ENCODE assay signal across 8 mouse cellular contexts in the genomic region with DNA sequence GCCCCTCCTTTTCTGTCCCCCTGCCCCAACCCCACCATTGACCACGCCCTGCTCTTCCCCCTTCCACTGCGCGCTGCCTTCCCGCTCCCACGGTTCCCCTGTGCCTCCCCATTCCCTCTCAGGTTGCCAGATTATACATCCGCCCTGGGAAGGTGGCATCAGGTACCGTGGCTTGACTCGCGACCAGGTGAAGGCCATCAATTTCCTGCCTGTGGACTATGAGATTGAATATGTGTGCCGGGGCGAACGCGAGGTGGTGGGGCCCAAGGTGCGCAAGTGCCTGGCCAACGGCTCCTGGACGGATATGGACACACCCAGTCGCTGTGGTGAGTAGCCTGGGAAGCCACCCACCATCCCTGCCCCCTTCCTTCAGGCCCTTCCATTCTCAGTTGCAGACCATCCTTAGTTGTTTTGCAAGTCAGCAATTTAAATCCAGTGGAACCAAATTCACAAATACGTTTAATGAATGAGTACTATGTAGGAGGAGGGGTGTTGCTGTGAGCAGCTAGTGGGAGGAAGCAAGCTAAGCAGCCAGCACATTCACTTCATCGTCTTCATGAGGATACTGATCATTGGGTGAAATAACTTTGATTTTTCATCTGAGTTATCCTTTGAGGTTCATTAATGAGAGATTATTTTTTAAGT. TPM values are rescaled to one million over a fixed set of nuclear protein-coding genes. Genes with fewer than 3 reads are reported as not detected.
A peak's percentile ranks its signal among the peaks of the same experiment; 100 is the strongest.
DNase-seq lines count a peak whose midpoint lies in the region; ATAC-seq and TF ChIP-seq lines count a peak whose summit lies in the region.

No protein-coding gene starts in this region.

- H3K9me3 ChIP-seq in lung, embryonic 16.5 days (ENCODE audit: control insufficient read depth, low read length) = no peaks in the 10 kb centered on the region
- H3K9me3 ChIP-seq in intestine, embryonic 15.5 days = no peaks in the 10 kb centered on the region
- H3K9me3 ChIP-seq in stomach, embryonic 14.5 days (ENCODE audit: control insufficient read depth, low read depth, low read length) = no peaks in the 10 kb centered on the region

- H3K36me3 ChIP-seq in lung, embryonic 16.5 days (ENCODE audit: control insufficient read depth, insufficient read depth, low read length) = no peaks in the 10 kb centered on the region
- no peaks in the 10 kb centered on the region for H3K36me3 ChIP-seq in intestine, embryonic 15.5 days
- H3K36me3 ChIP-seq in stomach, embryonic 14.5 days (ENCODE audit: control insufficient read depth, insufficient read depth, low read length) = no peaks in the 10 kb centered on the region

- H3K4me2 ChIP-seq in lung, embryonic 16.5 days (ENCODE audit: low read depth, low read length) = peak overlapping the region; percentile 96
- H3K4me2 ChIP-seq in intestine, embryonic 15.5 days (replicated peaks) = peak overlapping the region; percentile 93
- peak overlapping the region; percentile 88 for H3K4me2 ChIP-seq in stomach, embryonic 14.5 days (replicated peaks; ENCODE audit: low read depth, low read length)

- no peak for TF ChIP-seq CTCF in lung, adult 2 months (IDR thresholded peaks at IDR 0.05; ENCODE audit: insufficient read depth, low read length)
- TF ChIP-seq CTCF in cortical plate, adult 2 months (IDR thresholded peaks at IDR 0.05; ENCODE audit: extremely low read depth, insufficient read depth, low read length) = no peak

- H3K9ac ChIP-seq in lung, embryonic 16.5 days (ENCODE audit: low read length) = no peak overlapping the region
- H3K9ac ChIP-seq in intestine, embryonic 15.5 days = peak overlapping the region; percentile 90; the same call in 1 of the 2 replicates
- no peak overlapping the region for H3K9ac ChIP-seq in stomach, embryonic 14.5 days (replicated peaks; ENCODE audit: low read depth, low read length)

- H3K27ac ChIP-seq in lung, embryonic 16.5 days (ENCODE audit: low read length) = no peak overlapping the region
- no peak overlapping the region for H3K27ac ChIP-seq in cortical plate, adult 2 months (ENCODE audit: insufficient read depth, low read length)
- H3K27ac ChIP-seq in intestine, embryonic 15.5 days = no peak overlapping the region
- H3K27ac ChIP-seq in stomach, embryonic 14.5 days (ENCODE audit: low read length) = no peak overlapping the region

- no peak overlapping the region; the same call in 1 of the 2 replicates for H3K4me3 ChIP-seq in lung, embryonic 16.5 days (ENCODE audit: low read length)
- H3K4me3 ChIP-seq in lung, adult 2 months (replicated peaks; ENCODE audit: extremely low read depth, low read depth, low read length) = no peak overlapping the region
- peak overlapping the region; percentile 87 for H3K4me3 ChIP-seq in cortical plate, adult 2 months (ENCODE audit: insufficient read depth, low read length)
- H3K4me3 ChIP-seq in intestine, embryonic 15.5 days (replicated peaks) = peak overlapping the region; percentile 82
- H3K4me3 ChIP-seq in stomach, embryonic 14.5 days (ENCODE audit: low read depth, low read length) = peak overlapping the region; percentile 79

- no peak for DNase-seq in lung, adult 2 months
- no peak for DNase-seq in layer of hippocampus, postnatal 14 days (ENCODE audit: low spot score in 2 of 2)
- DNase-seq in gastrocnemius, adult 18-20 months (ENCODE audit: low spot score) = no peak

- H3K27me3 ChIP-seq in lung, embryonic 16.5 days (ENCODE audit: control insufficient read depth, insufficient read depth, low read depth, low read length) = peaks cover 6% of the 10 kb centered on the region; the same call in 1 of the 2 replicates
- no peaks in the 10 kb centered on the region for H3K27me3 ChIP-seq in intestine, embryonic 15.5 days (replicated peaks)
- H3K27me3 ChIP-seq in stomach, embryonic 14.5 days (ENCODE audit: control insufficient read depth, insufficient read depth, low read length) = no peaks in the 10 kb centered on the region

- TF ChIP-seq POLR2A in lung, adult 2 months (IDR thresholded peaks at IDR 0.05; ENCODE audit: borderline replicate concordance, extremely low read depth, low read depth, low read length) = no peak
- TF ChIP-seq POLR2A in cortical plate, adult 2 months (IDR thresholded peaks at IDR 0.05; ENCODE audit: extremely low read depth, insufficient read depth, low read length) = no peak

- H3K4me1 ChIP-seq in lung, embryonic 16.5 days (replicated peaks; ENCODE audit: control insufficient read depth, insufficient read depth, low read length) = peaks cover 26% of the 10 kb centered on the region
- H3K4me1 ChIP-seq in lung, adult 2 months (ENCODE audit: control insufficient read depth, insufficient read depth, low read length) = peaks cover 8% of the 10 kb centered on the region; the same call in 1 of the 2 replicates
- peaks cover 3% of the 10 kb centered on the region; the same call in 1 of the 2 replicates for H3K4me1 ChIP-seq in cortical plate, adult 2 months (ENCODE audit: control insufficient read depth, insufficient read depth, low read length)
- H3K4me1 ChIP-seq in intestine, embryonic 15.5 days (replicated peaks) = peaks cover 31% of the 10 kb centered on the region
- H3K4me1 ChIP-seq in stomach, embryonic 14.5 days (ENCODE audit: control insufficient read depth, insufficient read depth, low read length) = peaks cover 15% of the 10 kb centered on the region

- ATAC-seq in lung, embryonic 16.5 days (ENCODE audit: low read depth) = no peak
- ATAC-seq in intestine, embryonic 15.5 days = no peak
- no peak for ATAC-seq in stomach, embryonic 14.5 days (ENCODE audit: insufficient number of reproducible peaks, insufficient read depth, low FRiP score, low read depth)
- ATAC-seq in megakaryocyte progenitor cell, adult 5-6 weeks (replicated peaks; ENCODE audit: poor library complexity) = no peak

- 24% methylated on average over 19 of the region's 19 CpGs for WGBS in lung, embryonic 16.5 days
- 68% methylated on average over 19 of the region's 19 CpGs for WGBS in lung, adult 2 months
- 26% methylated on average over 19 of the region's 19 CpGs for WGBS in intestine, embryonic 15.5 days
- WGBS in stomach, embryonic 14.5 days = 23% methylated on average over 19 of the region's 19 CpGs

RNA-seq across cellular contexts. Expression of a gene that starts 1.7 kb away (rescaled TPM):
- 5.6 and 7.3 TPM in 2 replicates for polyA plus RNA-seq in lung, embryonic 16.5 days (2015; fragmentation: Nextera tagmentation; extraction: Ambion mirVana)
- polyA plus RNA-seq in lung, adult 2 months (2012; rRNA removed) = 38.0 and 46.1 TPM in 2 replicates
- polyA plus RNA-seq in cortical plate, adult 2 months (2012; rRNA removed) = 481 and 483 TPM in 2 replicates
- polyA plus RNA-seq in intestine, embryonic 15.5 days (2015; fragmentation: Nextera tagmentation; extraction: Ambion mirVana) = 6.0 and 7.6 TPM in 2 replicates
- polyA plus RNA-seq in stomach, embryonic 14.5 days (2014; fragmentation: Nextera tagmentation; extraction: Ambion mirVana) = 14.2 and 15.8 TPM in 2 replicates
- 100 to 1,000 TPM; 609 to 643 TPM for total RNA-seq in layer of hippocampus, postnatal 14 days (2021)
- total RNA-seq in gastrocnemius, adult 18-20 months (2021) = 1 to 10 TPM; 5.5 to 8.2 TPM
- 2.6 and 4.3 TPM in 2 replicates for total RNA-seq in megakaryocyte progenitor cell, adult 5-6 weeks (2015)
- total RNA-seq in megakaryocyte progenitor cell, adult 5-6 weeks (2017) = 0.25 and 0.91 TPM in 2 replicates

RNA-seq across cellular contexts. Expression of a gene that starts 24.3 kb away (rescaled TPM):
- polyA plus RNA-seq in lung, embryonic 16.5 days (2015; fragmentation: Nextera tagmentation; extraction: Ambion mirVana) = 0.11 TPM in 1 of 2 replicates, not detected in the other
- not detected in 2 replicates for polyA plus RNA-seq in lung, adult 2 months (2012; rRNA removed)
- 99.6 and 128 TPM in 2 replicates for polyA plus RNA-seq in cortical plate, adult 2 months (2012; rRNA removed)
- polyA plus RNA-seq in intestine, embryonic 15.5 days (2015; fragmentation: Nextera tagmentation; extraction: Ambion mirVana) = 0.13 and 0.14 TPM in 2 replicates
- polyA plus RNA-seq in stomach, embryonic 14.5 days (2014; fragmentation: Nextera tagmentation; extraction: Ambion mirVana) = 0.19 and 0.20 TPM in 2 replicates
- 10 to 100 TPM; 56.9 to 66.4 TPM for total RNA-seq in layer of hippocampus, postnatal 14 days (2021)
- not detected for total RNA-seq in gastrocnemius, adult 18-20 months (2021)
- not detected in 2 replicates for total RNA-seq in megakaryocyte progenitor cell, adult 5-6 weeks (2015)
- not detected in 2 replicates for total RNA-seq in megakaryocyte progenitor cell, adult 5-6 weeks (2017)

RNA-seq across cellular contexts. Expression of a gene that starts 40.8 kb away (rescaled TPM):
- not detected in 2 replicates for polyA plus RNA-seq in lung, embryonic 16.5 days (2015; fragmentation: Nextera tagmentation; extraction: Ambion mirVana)
- polyA plus RNA-seq in lung, adult 2 months (2012; rRNA removed) = not detected in 2 replicates
- polyA plus RNA-seq in cortical plate, adult 2 months (2012; rRNA removed) = not detected in 2 replicates
- 0.08 TPM in 1 of 2 replicates, not detected in the other for polyA plus RNA-seq in intestine, embryonic 15.5 days (2015; fragmentation: Nextera tagmentation; extraction: Ambion mirVana)
- polyA plus RNA-seq in stomach, embryonic 14.5 days (2014; fragmentation: Nextera tagmentation; extraction: Ambion mirVana) = not detected in 2 replicates
- under 1 TPM in 1 of 2 experiments, not detected in 1; 0.12 TPM for total RNA-seq in layer of hippocampus, postnatal 14 days (2021)
- not detected for total RNA-seq in gastrocnemius, adult 18-20 months (2021)
- not detected in 2 replicates for total RNA-seq in megakaryocyte progenitor cell, adult 5-6 weeks (2015)
- not detected in 2 replicates for total RNA-seq in megakaryocyte progenitor cell, adult 5-6 weeks (2017)

RNA-seq across cellular contexts. Expression of a gene that starts 46.5 kb away (rescaled TPM):
- 70.1 and 73.4 TPM in 2 replicates for polyA plus RNA-seq in lung, embryonic 16.5 days (2015; fragmentation: Nextera tagmentation; extraction: Ambion mirVana)
- 12.8 and 21.6 TPM in 2 replicates for polyA plus RNA-seq in lung, adult 2 months (2012; rRNA removed)
- 25.2 and 29.3 TPM in 2 replicates for polyA plus RNA-seq in cortical plate, adult 2 months (2012; rRNA removed)
- polyA plus RNA-seq in intestine, embryonic 15.5 days (2015; fragmentation: Nextera tagmentation; extraction: Ambion mirVana) = 49.9 and 57.6 TPM in 2 replicates
- 77.8 and 82.1 TPM in 2 replicates for polyA plus RNA-seq in stomach, embryonic 14.5 days (2014; fragmentation: Nextera tagmentation; extraction: Ambion mirVana)
- total RNA-seq in layer of hippocampus, postnatal 14 days (2021) = 10 to 100 TPM; 33.4 to 34.3 TPM
- total RNA-seq in gastrocnemius, adult 18-20 months (2021) = not detected
- total RNA-seq in megakaryocyte progenitor cell, adult 5-6 weeks (2015) = 0.22 TPM in 1 of 2 replicates, not detected in the other
- 0.25 TPM in 1 of 2 replicates, not detected in the other for total RNA-seq in megakaryocyte progenitor cell, adult 5-6 weeks (2017)

RNA-seq across cellular contexts. Expression of a gene that starts 50.6 kb away (rescaled TPM):
- not detected in 2 replicates for polyA plus RNA-seq in lung, embryonic 16.5 days (2015; fragmentation: Nextera tagmentation; extraction: Ambion mirVana)
- not detected in 2 replicates for polyA plus RNA-seq in lung, adult 2 months (2012; rRNA removed)
- polyA plus RNA-seq in cortical plate, adult 2 months (2012; rRNA removed) = not detected in 2 replicates
- not detected in 2 replicates for polyA plus RNA-seq in intestine, embryonic 15.5 days (2015; fragmentation: Nextera tagmentation; extraction: Ambion mirVana)
- polyA plus RNA-seq in stomach, embryonic 14.5 days (2014; fragmentation: Nextera tagmentation; extraction: Ambion mirVana) = not detected in 2 replicates
- total RNA-seq in layer of hippocampus, postnatal 14 days (2021) = not detected
- not detected for total RNA-seq in gastrocnemius, adult 18-20 months (2021)
- not detected in 2 replicates for total RNA-seq in megakaryocyte progenitor cell, adult 5-6 weeks (2015)
- total RNA-seq in megakaryocyte progenitor cell, adult 5-6 weeks (2017) = not detected in 2 replicates

Comparison
In these comparisons a context has a peak if more than half of its experiments do, and no peak if none do; other contexts are left out.
1. H3K4me3 ChIP-seq: peak in cortical plate, adult 2 months (single experiment), intestine, embryonic 15.5 days (single experiment) and stomach, embryonic 14.5 days (single experiment); none in lung, embryonic 16.5 days (single experiment) and lung, adult 2 months (single experiment).
2. RNA of a gene that starts 1.7 kb away (polyA plus RNA-seq): 481 to 483 TPM in cortical plate, adult 2 months; 38.0 to 46.1 TPM in lung, adult 2 months, 14.2 to 15.8 TPM in stomach, embryonic 14.5 days, 6.0 to 7.6 TPM in intestine, embryonic 15.5 days and 5.6 to 7.3 TPM in lung, embryonic 16.5 days; every median in the first group is over 10 times any median in the second.
3. RNA of a gene that starts 24.3 kb away (polyA plus RNA-seq): 99.6 to 128 TPM in cortical plate, adult 2 months; 0.19 to 0.20 TPM in stomach, embryonic 14.5 days, 0.13 to 0.14 TPM in intestine, embryonic 15.5 days, 0.11 TPM in lung, embryonic 16.5 days and not detected in lung, adult 2 months; every median in the first group is over 10 times any median in the second.
4. Peak in every context shown above with its lines, with median percentiles within 50 percentile points of each other: H3K4me2 ChIP-seq.